Comparison of ENCODE assay signal across 20 mouse cellular contexts in genomic region chr13:7090916-7091315, GRCm38 (mm10).
DNase-seq lines count a peak whose midpoint lies in the region; ATAC-seq lines count a peak whose summit lies in the region.
"Had no signal": no experiment of that assay in that cellular context is flagged by ENCODE, and none has a peak within 500 bp of the region (broad histone marks: within the 10 kb centered on the region; RNA-seq: fewer than 3 reads in every experiment).

No protein-coding gene starts in this region.

- WGBS in embryonic facial prominence, embryonic 14.5 days: 72% methylated on average over 2 of the region's 2 CpGs
- 89% methylated on average over 2 of the region's 2 CpGs for WGBS in embryonic facial prominence, embryonic 10.5 days

- no peak for ATAC-seq in embryonic facial prominence, embryonic 14.5 days (ENCODE audit: low read depth)
- no peak for ATAC-seq in CD4-positive, CD25-positive, alpha-beta regulatory T cell, adult 4 months
- ATAC-seq: forebrain, embryonic 13.5 days; forebrain, postnatal 0 days had no signal

- no peaks in the 10 kb centered on the region for H3K4me1 ChIP-seq in embryonic facial prominence, embryonic 14.5 days (ENCODE audit: control insufficient read depth, insufficient read depth, low read length)
- no peaks in the 10 kb centered on the region for H3K4me1 ChIP-seq in embryonic facial prominence, embryonic 10.5 days
- H3K4me1 ChIP-seq: embryonic facial prominence, embryonic 13.5 days; forebrain, embryonic 13.5 days; hindbrain, embryonic 10.5 days had no signal

- H3K9me3 ChIP-seq in embryonic facial prominence, embryonic 14.5 days (ENCODE audit: control insufficient read depth, low read length): no peaks in the 10 kb centered on the region
- no peaks in the 10 kb centered on the region for H3K9me3 ChIP-seq in embryonic facial prominence, embryonic 10.5 days
- H3K9me3 ChIP-seq: embryonic facial prominence, embryonic 13.5 days; forebrain, embryonic 13.5 days; heart, embryonic 12.5 days had no signal

- no peaks in the 10 kb centered on the region for H3K27me3 ChIP-seq in embryonic facial prominence, embryonic 14.5 days (replicated peaks; ENCODE audit: control insufficient read depth, insufficient read depth, low read length)
- no peaks in the 10 kb centered on the region for H3K27me3 ChIP-seq in embryonic facial prominence, embryonic 10.5 days (replicated peaks; ENCODE audit: low read depth, poor library complexity, severe bottlenecking)
- H3K27me3 ChIP-seq: embryonic facial prominence, embryonic 13.5 days; forebrain, embryonic 13.5 days; heart, embryonic 12.5 days had no signal

- H3K36me3 ChIP-seq in embryonic facial prominence, embryonic 14.5 days (ENCODE audit: control insufficient read depth, insufficient read depth, low read length): no peaks in the 10 kb centered on the region
- H3K36me3 ChIP-seq in embryonic facial prominence, embryonic 10.5 days (replicated peaks): no peaks in the 10 kb centered on the region
- H3K36me3 ChIP-seq: embryonic facial prominence, embryonic 13.5 days; heart, embryonic 12.5 days; hindbrain, embryonic 10.5 days had no signal

- H3K4me3 ChIP-seq in embryonic facial prominence, embryonic 14.5 days (ENCODE audit: low read depth, low read length): no peak overlapping the region
- H3K4me3 ChIP-seq in embryonic facial prominence, embryonic 10.5 days: no peak overlapping the region
- H3K4me3 ChIP-seq: embryonic facial prominence, embryonic 13.5 days; forebrain, embryonic 13.5 days; gastrocnemius, adult 2 months; heart, embryonic 12.5 days; hindbrain, embryonic 10.5 days had no signal

- no peak overlapping the region for H3K9ac ChIP-seq in embryonic facial prominence, embryonic 14.5 days (ENCODE audit: low read depth, low read length)
- H3K9ac ChIP-seq: embryonic facial prominence, embryonic 13.5 days; forebrain, embryonic 13.5 days; forebrain, postnatal 0 days; heart, embryonic 12.5 days; hindbrain, embryonic 14.5 days had no signal

- no peak overlapping the region for H3K27ac ChIP-seq in embryonic facial prominence, embryonic 14.5 days (replicated peaks; ENCODE audit: low read depth, low read length)
- no peak overlapping the region for H3K27ac ChIP-seq in embryonic facial prominence, embryonic 10.5 days (replicated peaks)
- H3K27ac ChIP-seq: embryonic facial prominence, embryonic 13.5 days; forebrain, embryonic 13.5 days; gastrocnemius, adult 2 months; hindbrain, embryonic 10.5 days; hindbrain, embryonic 14.5 days had no signal

- H3K4me2 ChIP-seq in embryonic facial prominence, embryonic 14.5 days (ENCODE audit: low read depth, low read length): no peak overlapping the region
- H3K4me2 ChIP-seq: embryonic facial prominence, embryonic 13.5 days; forebrain, embryonic 13.5 days; heart, embryonic 12.5 days; hindbrain, embryonic 14.5 days had no signal

- DNase-seq in embryonic facial prominence, embryonic 14.5 days (ENCODE audit: low spot score): peak; percentile 2
- DNase-seq in embryonic facial prominence, embryonic 10.5 days (ENCODE audit: low spot score): no peak
- peak; percentile 9 for DNase-seq in left cerebral cortex, adult 11 months (ENCODE audit: low spot score)
- DNase-seq in left cerebral cortex, adult 8-10 months (ENCODE audit: low spot score in 2 of 2): no peak
- peak; percentile 10 for DNase-seq in right cerebral cortex, adult 18-20 months
- no peak for DNase-seq in right cerebral cortex, postnatal 36 days (ENCODE audit: low spot score in 2 of 2)
- DNase-seq: adrenal gland, postnatal 10 days; B cell, adult 2 months; cerebellum, adult 11-12 months; cerebellum, adult 9-10 months; cerebellum, postnatal 25 days; forebrain, postnatal 0 days; gastrocnemius, adult 2 months; gastrocnemius, postnatal 25 days had no signal

Comparison
In these comparisons a context has a peak if more than half of its experiments do, and no peak if none do; other contexts are left out.
1. DNase-seq: peak in embryonic facial prominence, embryonic 14.5 days (single experiment), left cerebral cortex, adult 11 months (single experiment) and right cerebral cortex, adult 18-20 months (single experiment); none in embryonic facial prominence, embryonic 10.5 days (single experiment), left cerebral cortex, adult 8-10 months (0 of 2) and right cerebral cortex, postnatal 36 days (0 of 2).